Mouse (Mus musculus) urinary bladder, adult 18-20 months (tissue): ENCODE measurements around the gene Kpnb1.

Source experiments
- DNase-seq, 2 experiments: peaks; one replicate each; pipeline ENCODE4 v3.0.0; 2022; ENCODE audit warnings: low spot score in 2 of 2, mixed read lengths in 2 of 2

Gene Kpnb1

DNA sequence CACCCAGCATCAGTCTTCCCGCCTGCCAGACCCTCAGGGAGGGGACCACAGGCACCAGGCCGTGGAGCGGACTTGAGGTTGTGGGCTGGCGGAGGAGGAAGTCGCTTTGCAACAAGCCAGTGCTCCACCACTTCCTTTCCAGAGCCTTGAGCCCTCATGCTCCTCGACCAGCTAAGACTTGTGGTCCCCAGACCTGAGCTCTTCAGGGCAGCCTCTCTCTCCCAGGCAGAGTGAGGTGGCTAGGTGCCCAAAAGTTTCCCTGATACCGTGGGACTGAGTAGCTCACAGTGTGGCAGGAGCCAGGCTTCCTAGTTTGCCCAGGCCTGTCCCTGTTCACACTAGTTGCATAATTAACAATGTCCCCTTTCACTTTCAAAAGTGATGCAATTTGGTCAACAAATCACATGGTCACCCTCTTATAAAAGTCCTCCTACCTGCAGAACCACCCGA lies 45.5 kb downstream of the Kpnb1 start:
- DNase-seq = peak in 1 of 2 experiments; percentile 70

DNA sequence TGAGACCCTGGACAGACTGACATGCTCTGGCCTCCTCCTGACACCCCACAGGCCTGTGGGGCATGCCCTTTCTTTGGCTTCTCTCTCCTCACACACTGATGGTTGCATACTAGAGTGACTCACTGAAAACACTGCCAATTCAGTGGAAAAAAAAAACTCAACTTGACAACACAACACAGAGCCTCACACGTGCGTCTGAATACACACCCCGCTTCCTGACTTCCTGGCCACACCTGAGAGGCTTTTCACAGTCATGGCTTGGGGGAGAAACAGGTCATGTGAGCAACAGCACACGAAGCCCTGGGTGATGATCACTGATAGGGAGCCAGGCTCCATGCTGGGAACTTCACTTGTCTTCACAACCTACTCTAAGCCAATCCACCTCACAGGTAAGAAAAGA lies 46.9 kb downstream of the Kpnb1 start:
- no peak for DNase-seq

DNA sequence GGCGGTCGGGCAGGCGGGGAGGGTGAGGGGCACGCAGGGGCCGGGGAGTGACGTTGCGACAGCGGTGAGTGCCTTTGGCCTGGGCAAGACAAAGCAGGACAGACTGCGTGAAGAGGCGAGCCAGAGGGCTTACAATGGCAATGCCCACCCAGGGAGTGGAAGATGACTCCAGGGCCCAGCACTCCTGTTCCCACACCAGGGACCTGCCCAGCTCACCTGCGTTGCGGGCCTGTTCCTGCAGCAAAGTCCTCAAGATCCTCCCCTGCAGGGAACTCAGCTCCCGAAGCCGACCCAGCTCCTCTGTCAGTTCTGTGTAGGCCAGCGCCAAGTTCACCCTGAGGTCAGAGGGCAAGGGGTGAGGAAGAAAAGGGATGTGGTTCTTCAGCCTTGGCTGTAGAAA lies 48.4 kb downstream of the Kpnb1 start:
- DNase-seq = peak in 1 of 2 experiments; percentile 34

DNA sequence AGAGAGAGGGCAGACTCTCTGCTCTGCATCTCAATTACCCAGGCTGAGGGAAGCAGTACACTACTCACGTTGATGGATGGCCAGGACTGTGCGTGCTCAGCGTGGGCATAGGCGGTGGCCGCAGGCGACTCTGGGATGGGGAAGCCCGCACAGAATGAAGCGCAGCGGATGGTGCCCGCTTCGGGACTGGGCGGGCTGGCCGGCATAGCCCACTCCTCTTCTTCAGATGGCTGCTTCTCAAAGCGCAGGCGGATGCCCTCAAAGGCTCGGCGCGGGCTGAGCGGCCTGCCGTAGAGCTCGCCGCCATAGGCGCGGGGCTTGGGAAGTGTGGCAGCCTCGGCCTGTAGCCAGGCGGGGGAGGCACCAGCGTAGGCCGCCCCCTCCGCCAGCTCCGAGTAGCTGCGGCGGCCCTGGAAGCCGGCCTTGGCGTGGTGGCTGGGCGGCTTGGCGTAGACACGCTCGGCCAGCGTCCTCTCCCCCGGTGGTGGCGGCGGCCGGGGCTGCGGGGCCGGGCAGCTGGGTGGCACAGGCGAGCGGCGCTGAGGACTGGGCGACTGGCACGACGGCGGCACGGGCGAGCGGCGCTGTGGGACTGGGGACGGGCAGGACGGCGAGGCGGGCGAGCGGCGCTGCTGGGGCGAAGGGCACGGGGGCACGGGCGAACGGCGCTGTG lies 49.0 kb downstream of the Kpnb1 start:
- peak in 1 of 2 experiments; percentile 51 for DNase-seq

DNA sequence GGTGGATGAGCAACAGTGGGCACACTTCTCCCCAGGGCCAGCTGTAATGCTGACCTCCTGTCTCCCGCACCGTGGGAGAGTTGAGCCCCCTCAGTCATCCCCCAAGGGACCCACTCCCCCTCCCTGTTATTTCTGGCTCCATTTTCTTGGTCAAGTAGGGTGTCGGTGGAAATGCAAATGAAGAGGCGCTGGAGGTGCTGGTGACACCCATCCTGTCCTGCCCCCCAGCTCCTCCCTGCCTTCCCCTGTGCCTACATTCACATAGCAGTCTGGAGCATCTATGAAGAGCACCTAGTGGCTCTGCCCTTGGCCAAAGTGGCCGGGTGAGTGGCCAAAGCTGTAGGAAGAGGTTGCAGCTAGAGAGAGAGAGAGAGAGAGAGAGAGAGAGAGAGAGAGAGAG lies 54.4 kb downstream of the Kpnb1 start:
- DNase-seq = no peak

DNA sequence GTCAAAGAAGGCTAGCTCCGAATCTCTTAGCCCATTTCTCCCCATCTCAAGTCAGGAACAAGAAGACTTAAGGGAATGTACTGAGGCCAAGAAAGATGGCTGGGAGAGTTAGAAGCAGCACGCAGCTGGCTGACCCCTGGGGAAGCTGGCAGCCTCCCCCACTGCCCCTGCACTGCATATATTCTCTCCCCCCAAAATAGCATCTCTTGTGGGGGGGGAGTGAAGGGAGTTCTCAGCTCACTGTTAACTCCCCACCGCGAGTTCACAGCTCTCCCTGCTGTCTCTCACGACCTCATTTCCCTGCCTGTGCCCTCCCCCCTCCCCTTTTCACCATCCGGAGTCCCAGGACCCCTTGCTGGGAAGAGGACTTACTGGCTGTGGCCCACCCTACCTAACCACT lies 55.5 kb downstream of the Kpnb1 start:
- DNase-seq = no peak

DNA sequence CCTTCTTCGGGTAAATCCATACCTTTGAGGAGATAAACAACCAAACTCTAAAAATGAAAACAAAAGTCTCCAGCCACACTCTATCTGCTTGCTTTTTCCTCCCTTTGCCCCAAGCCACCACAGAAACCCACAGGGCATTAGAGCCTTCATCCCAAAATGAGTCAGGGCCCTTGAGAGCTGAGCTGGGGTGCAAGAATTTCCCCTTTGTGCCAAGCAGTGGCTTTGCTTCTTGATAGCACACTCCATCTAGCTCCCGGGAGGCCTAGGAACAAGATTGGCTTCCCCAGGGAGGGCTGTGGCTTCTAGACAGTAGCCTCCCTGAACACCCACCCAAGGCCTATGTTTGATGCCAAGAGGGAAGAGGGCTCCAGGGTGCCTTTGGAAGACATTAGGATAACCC lies 56.0 kb downstream of the Kpnb1 start:
- no peak for DNase-seq

DNA sequence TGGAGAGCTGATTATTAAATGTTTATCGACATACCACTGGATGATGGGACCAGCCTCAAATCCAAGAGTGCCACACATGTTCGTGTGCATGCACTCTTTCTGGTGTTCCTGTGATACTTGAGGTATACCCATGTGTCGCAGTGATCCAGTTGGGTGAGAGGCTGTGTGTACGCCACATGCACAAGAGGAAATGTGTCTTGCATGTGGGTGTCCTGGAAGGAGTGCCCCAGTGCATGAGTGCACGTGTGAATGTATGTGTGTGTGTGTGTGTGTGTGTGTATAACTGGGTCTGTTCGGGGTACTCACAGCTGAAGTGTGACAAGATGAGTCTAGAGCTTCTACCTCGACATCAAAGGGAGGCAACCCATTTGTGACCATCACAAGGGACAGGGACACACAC lies 57.4 kb downstream of the Kpnb1 start:
- DNase-seq = no peak

DNA sequence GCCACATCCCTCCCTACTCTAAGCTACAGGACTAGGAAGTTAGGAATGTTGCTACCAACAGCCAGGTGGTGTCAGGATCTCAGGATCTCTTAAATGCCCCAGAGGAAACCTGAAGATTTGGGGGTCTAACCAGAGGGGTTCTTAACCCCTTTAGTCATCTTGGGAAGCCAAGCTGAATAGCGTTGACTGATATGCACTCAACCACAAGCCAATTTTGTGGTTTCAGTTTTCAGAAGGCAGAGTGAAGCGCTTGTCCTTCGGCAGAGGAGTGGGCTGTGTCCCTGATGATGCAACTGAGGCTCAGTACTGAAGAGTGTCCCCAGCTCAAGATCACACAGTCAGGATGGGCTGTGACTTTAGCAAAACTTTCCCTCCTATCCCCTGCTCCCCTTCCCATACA lies 58.7 kb downstream of the Kpnb1 start:
- DNase-seq = no peak

DNA sequence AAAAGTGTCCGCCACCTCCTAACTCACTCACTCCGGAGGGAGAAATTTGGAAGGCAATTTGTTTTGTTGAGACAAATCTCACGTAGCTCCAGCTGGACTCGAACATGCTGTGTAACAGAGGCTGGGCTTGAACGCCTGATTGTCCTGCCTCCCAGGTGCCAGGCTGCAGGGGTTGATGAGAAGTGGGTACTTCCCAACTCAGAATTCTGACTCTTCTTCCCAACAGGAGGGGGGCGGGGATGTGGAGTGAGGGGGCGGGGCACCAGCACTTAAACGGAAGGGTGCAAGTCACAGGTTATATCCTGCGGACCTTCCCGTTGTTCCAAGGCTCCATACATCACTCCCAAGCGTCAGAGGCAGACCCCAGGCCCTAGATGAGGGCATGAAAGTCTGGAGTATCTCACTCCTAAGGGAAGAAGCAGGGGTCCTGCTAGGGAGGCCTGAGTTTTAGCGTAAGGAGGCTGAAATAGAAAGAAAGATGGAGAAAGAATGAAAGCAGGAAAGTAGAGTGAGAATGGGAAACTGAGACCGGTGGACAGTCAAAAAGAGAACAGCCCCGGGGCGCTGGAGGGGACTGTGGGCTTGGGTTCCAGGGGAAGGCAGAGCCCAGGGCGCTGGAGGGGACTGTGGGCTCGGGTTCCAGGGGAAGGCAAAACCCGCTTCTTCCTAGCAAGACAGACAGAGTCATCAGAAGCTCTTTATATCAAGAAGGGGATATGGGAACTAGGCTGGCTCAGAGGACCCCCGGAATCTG lies 60.0 kb downstream of the Kpnb1 start:
- DNase-seq = no peak

DNA sequence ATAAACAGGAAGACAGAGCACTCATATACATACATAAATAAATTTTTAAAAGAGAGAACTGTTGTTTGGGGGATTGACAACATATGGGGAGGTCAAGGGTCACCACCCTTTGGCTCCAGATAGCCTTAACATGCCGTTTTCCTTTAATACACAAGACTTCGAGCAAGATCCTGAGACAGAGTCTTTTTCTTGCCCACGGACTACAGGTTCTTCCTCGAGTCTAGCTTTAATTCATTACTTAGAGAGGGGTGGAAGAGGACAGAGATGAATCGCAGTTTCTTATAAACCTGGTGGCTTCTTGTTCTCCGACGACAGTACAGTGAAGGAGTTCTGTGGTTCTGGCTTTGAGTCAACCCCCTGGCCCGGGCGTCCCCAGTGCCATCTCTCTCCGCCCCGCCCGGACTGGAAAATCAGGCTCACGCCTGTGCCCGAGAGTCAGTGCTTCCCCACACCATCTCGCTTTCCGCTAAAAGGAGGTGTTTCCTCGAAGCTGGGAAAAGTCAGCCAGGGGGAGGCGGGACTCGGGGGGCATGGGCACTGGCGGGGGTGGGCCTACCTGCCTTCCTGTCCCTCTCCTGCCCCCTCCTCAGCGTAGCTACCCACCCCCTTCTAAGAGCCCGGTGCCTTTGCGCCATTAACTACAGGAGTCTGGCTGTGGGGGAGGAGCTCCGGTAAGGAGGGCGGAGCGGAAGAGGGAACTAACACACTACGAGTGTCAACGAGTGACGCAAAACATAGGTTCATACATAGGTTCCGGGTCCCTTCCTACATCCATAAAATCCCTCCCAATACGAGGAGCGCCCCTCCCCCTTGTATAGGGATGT lies 60.8 kb downstream of the Kpnb1 start:
- DNase-seq = peak; percentile 56 to 74

DNA sequence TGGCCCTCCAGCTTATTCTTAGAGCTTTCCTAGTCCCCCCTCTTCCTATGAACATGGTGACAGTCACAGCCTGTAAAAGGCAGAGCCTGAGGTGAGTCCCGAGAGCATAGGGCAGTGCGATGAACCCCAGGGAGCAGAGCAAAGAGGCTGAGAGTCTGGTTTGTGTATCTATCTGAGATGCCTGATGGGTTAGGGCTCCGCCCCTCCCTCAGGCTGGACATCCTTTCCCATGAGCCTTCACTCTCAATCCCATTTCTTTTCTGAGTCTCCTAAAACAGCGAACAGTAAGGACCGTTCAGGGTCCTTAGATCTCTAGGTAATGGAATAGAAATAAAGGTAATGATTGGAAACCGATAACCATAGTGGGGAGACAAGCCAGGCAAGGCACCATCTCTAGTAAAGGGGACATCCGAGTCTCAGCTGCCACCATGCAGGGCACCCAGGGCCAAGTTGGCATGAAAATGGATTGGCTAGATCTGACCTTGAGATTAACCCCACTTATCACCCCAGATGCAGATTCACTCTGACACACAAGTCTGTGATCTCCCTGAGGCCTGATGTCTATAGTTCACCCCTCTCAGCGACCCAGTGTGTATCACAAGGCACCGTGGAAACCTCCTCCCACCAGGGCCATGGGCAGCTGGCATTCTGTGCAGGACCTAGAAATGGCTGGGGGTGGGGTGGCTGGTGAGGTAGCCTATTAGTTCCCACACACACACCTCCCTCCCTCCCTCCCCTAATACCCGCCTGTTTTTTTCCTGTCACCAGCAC lies 63.2 kb downstream of the Kpnb1 start:
- DNase-seq = no peak

DNA sequence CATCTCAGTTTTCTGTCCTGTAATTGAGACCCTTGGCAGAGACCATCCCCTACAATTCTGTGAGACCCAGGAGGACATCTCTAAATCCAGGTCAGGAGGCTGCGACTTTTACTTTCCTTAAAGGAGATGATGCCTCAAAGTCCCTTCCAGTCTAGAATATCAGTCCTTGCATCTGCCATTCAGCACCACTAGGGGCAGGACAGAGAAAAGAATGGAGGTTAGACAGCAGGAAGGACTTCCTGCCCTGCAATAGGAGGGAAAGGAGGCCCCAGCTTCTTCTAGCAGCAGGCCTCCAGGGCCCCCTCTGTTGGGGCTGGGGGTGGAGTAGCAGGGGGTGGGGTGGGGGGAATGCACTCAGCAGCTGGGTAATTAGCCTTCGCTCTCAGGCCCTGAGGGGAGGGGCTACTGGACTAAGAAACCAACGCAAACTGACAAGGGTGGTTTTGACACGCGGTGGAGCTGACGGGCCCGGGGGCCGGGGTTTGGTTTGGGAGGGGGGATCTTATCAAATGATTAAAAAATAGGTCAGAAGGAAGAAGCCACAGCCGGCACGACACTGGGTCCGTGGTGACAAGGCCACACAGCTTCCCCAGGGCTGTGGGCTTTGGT lies 64.3 kb downstream of the Kpnb1 start:
- no peak for DNase-seq

DNA sequence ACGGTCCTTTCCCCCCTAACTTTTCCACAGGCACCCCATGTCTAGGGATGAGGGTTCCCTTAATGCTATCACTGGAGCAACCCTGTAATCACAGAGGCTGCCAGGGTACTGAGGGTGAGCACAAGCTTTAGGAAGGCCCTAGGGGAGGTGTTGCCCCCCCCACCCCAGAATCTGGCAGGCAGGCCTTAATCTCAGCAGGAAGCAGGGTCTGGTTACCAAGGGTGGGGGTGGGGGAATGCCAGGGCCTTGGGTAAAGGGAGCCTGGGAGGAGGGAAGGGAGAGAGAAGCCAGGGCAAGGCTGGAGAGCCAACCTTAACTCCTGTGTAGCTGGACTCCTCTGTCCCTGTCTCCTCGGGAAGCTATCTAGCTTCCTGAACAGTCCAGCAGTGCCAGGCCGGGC lies 67.0 kb downstream of the Kpnb1 start:
- DNase-seq = no peak

DNA sequence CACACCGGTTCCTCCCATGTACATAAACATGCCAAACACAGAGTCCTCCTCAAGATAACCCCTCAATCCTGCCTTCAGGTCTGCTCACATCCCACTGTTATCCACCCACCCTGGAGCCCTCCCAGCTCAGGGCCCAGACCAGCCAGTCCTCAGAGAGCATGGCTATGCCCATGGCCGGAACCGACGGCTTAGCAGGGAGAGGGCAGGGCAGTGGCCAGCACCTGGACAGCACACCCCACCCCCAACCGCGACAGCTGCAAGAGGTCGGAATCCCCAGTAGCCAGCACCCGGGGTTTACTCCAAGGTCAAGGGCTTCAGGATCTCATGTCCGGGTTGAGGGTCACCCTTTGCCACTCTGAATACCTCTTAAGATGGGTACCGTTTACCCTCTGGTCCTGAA lies 67.5 kb downstream of the Kpnb1 start:
- no peak for DNase-seq

DNA sequence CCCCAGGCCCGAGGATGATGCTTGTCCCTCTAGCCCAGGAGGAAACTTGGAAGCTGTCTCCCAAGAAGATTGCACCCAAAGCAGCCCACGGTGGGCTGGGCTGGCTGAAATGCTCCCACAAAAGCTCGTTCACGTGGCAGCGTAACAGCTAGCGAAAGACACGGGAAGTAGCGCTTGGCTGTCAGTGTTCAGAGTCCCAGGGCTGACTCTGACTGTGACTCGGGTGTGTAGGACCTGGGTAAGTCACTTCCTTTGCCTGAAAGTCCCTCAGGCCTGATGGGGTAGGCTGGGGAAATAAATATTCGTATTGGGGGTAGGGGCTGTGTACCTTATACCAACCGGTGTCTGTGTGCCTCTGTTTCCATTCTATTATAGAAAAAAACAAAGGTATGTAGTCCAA lies 71.9 kb downstream of the Kpnb1 start:
- DNase-seq = no peak

DNA sequence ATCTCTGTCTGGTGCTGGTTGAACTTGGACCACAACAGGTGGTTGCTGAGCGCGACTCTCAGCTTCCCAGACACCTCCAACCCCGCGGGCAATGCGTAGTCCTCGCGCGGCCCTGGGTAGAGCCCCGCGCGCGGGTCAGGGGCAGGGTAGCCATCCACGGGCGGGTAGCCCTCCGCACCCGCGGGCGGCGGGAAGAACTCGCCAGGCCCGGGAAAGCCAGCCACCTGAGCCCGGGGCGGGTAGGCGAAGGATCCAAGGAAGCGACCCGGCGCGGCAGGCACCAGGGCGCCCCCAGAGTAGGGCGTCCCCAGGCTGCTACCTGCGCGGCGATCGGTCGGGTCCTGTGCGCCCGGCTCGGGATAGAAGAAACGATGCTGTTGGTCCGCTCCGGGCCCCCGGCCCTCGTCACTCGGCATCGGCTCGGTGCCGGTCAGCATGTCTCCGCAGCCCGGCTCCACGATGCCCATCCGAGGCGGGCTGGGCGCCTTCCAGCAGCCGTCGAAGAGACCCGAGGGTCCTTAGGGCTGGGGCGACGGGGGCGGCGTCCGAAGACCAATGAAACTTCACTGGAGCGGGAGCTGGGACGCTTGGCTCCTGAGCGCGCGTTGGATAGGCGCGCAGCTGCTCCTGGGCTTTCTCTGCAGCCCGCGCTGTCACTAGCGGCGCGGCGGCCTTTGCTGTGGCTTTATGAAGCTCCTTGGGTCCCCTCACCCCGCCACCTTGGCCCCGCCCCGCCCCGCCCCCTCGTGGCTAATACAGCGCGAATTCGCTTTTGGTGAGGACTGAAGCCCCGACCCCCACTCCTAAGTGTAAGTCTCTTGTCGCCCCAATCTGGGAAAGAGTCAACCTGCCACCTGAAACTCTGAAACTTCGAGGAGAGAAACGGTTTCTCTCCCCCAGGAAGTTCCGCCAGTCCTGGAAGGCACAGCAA lies 72.7 kb downstream of the Kpnb1 start, which contains the start of gene Tbx21:
Gene Tbx21, minus strand, starts transcription at position 661 of the 931 bp plus-strand sequence.
- DNase-seq = peak in 1 of 2 experiments; percentile 24

DNA sequence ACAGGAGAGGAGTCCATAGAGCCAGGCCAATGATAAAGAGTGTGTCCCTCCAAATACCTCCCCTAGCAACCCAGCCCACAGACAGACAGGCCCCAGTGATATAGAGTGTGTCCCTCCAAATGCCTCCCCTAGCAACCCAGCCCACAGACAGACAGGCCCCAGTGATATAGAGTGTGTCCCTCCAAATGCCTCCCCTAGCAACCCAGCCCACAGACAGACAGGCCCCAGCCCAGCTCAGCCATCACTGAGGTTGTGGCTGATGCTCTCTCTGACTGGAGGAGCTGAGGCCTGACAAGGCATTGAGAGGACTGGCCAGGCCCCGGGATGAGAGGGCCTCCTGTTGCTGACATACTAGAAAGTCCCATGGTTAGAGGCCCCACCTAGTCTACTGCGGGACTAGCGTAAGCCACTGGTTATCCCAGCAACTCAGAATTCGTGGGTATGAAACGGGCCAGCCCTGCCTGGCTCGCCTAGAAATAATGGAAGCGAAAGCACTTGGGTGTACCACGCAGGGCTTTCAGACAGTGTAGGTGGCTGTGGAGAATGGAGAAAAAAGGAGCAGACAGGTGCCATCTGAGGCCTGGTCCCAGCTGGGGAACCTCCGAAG lies 75.1 kb downstream of the Kpnb1 start:
- DNase-seq = no peak
